Mouse (Mus musculus): Measurements from ENCODE around the gene Smagp. TPM values are rescaled to one million over a fixed set of nuclear protein-coding genes. Genes with fewer than 3 reads are reported as not detected.
A peak's percentile ranks its signal among the peaks of the same experiment; 100 is the strongest.

The Smagp gene
- polyA plus RNA-seq, 1 experiment from 2014 or later, result 4.1 TPM

DNA sequence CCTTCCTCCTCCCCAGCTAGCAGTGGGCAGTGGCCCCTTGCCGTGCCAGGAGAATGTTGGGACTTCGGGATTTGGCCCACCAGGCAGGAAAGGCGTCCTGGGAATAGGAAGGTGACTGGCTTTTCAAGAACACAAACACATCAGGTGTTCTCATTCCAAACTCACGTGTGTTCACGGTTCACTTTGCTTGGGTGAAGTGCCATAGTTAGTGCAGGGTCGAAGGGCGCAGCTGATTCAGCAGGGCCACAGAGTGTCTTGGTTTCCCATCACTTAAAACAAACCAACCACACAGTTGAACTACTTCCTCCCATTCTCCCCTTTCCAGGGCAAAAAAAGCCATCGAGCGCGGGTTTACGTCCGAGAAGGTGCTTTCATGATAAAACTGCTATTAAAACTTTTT lies 61.4 kb downstream of the Smagp start:
- Histone ChIP-seq H3K4me1 (replicated peaks) (0 out of 2 replicates have a peak, but pooled peaks cover 9% of the 10 kb centered on the region), H3K4me2 (no peak overlapping the region), H3K27ac (no peak overlapping the region), H3K4me3 (no peak overlapping the region), H3K27me3 (no peaks in the 10 kb centered on the region), H3K36me3 (peaks cover 56% of the 10 kb centered on the region), H3K9me3 (no peaks in the 10 kb centered on the region), H3K9ac (no peak overlapping the region)
- no peak for ATAC-seq (ENCODE audit: low FRiP score)
- 88% methylated on average over 12 of the region's 12 CpGs for WGBS

DNA sequence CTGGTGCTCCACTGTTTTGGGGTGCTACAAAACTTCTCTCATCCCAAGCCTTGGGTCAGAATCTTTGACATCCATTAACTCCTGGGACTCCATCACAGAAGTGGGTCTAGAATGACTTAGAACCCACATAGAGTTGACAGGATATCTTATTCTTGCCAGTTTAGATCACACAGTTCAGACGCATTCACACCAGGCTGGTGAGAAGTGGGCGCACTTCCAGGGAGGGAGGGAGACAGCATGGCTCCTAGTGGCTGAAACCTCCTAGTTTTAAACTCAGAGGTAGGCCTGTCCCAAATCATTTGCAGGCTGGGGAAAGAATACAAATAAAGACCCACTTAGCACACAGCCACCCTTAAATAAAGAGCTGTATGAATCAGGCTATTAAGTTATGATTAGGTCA lies 62.4 kb downstream of the Smagp start:
- no peaks in the 10 kb centered on the region for H3K27me3 ChIP-seq
- no peak overlapping the region for H3K4me2 ChIP-seq
- 0 out of 2 replicates have a peak, but pooled peaks cover 9% of the 10 kb centered on the region for H3K4me1 ChIP-seq (replicated peaks)
- no peak overlapping the region for H3K9ac ChIP-seq
- no peaks in the 10 kb centered on the region for H3K9me3 ChIP-seq
- H3K27ac ChIP-seq, result peak overlapping the region; percentile 1; the same call in 1 of the 2 replicates
- peaks cover 46% of the 10 kb centered on the region for H3K36me3 ChIP-seq
- ATAC-seq (ENCODE audit: low FRiP score), result no peak
- no peak overlapping the region for H3K4me3 ChIP-seq
- 84% methylated on average over 2 of the region's 2 CpGs for WGBS

DNA sequence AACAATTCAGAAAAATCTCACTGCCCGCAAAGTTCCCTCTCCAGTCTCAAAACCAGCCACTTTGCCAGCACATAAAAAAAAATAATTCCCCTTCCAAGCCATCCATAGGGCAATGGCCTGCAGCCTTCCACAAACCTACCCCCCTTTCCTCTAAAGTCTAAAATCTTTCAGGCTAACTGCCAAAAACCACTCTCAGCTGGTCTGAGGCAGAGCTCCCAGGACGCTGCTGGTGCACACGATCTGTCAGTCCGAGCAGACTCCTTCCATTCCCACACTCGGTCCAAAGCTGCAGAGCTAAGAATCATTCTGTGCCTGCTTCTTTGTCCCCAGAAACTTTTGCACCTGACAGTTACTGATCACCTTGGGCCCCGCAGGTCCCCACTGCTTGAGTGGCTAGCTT lies 62.8 kb downstream of the Smagp start:
- Histone ChIP-seq H3K4me3 (no peak overlapping the region), H3K9ac (no peak overlapping the region), H3K36me3 (peaks cover 42% of the 10 kb centered on the region), H3K4me2 (no peak overlapping the region), H3K4me1 (replicated peaks) (0 out of 2 replicates have a peak, but pooled peaks cover 9% of the 10 kb centered on the region), H3K9me3 (no peaks in the 10 kb centered on the region), H3K27me3 (no peaks in the 10 kb centered on the region), H3K27ac (peak overlapping the region; percentile 1; the same call in 1 of the 2 replicates)
- no peak for ATAC-seq (ENCODE audit: low FRiP score)
- WGBS, result 60% methylated on average over 6 of the region's 6 CpGs

Small RNA genes within 50 kb of the gene (microRNA-seq; reads per million reads assigned to microRNA genes)
- gene Mir6961, result not detected

Other genes starting within 250 kb of the Smagp start
- gene Gm5475, start 214.8 kb downstream of the Smagp start, polyA plus RNA-seq (2015; fragmentation: Nextera tagmentation; extraction: Ambion mirVana), result 0.10 and 0.14 TPM in 2 replicates
- gene Slc11a2, start 211.9 kb downstream of the Smagp start, polyA plus RNA-seq (2015; fragmentation: Nextera tagmentation; extraction: Ambion mirVana), result 23.8 and 24.1 TPM in 2 replicates
- 53.1 and 56.4 TPM in 2 replicates for gene Letmd1, start 167.9 kb downstream of the Smagp start, polyA plus RNA-seq (2015; fragmentation: Nextera tagmentation; extraction: Ambion mirVana)
- 43.2 and 44.4 TPM in 2 replicates for gene Csrnp2, start 141.5 kb downstream of the Smagp start, polyA plus RNA-seq (2015; fragmentation: Nextera tagmentation; extraction: Ambion mirVana)
- 40.3 and 41.6 TPM in 2 replicates for gene Tfcp2, start 84.9 kb downstream of the Smagp start, polyA plus RNA-seq (2015; fragmentation: Nextera tagmentation; extraction: Ambion mirVana)
- gene Pou6f1, start 37.0 kb downstream of the Smagp start, polyA plus RNA-seq (2015; fragmentation: Nextera tagmentation; extraction: Ambion mirVana), result 38.0 and 41.2 TPM in 2 replicates
- 150 and 152 TPM in 2 replicates for gene Dazap2, start 21.6 kb downstream of the Smagp start, polyA plus RNA-seq (2015; fragmentation: Nextera tagmentation; extraction: Ambion mirVana)
- 2.0 and 2.4 TPM in 2 replicates for gene Bin2, start 32.6 kb upstream of the Smagp start, polyA plus RNA-seq (2015; fragmentation: Nextera tagmentation; extraction: Ambion mirVana)
- gene Cela1, start 51.0 kb upstream of the Smagp start, polyA plus RNA-seq (2015; fragmentation: Nextera tagmentation; extraction: Ambion mirVana), result 1.4 and 2.1 TPM in 2 replicates
- gene Galnt6, start 92.4 kb upstream of the Smagp start, polyA plus RNA-seq (2015; fragmentation: Nextera tagmentation; extraction: Ambion mirVana), result 0.13 and 0.17 TPM in 2 replicates
- gene Slc4a8, start 124.8 kb upstream of the Smagp start, polyA plus RNA-seq (2015; fragmentation: Nextera tagmentation; extraction: Ambion mirVana), result 25.7 and 26.2 TPM in 2 replicates
- 18.8 and 19.7 TPM in 2 replicates for gene Scn8a, start 232.9 kb upstream of the Smagp start, polyA plus RNA-seq (2015; fragmentation: Nextera tagmentation; extraction: Ambion mirVana)